Mouse (Mus musculus) heart, postnatal 0 days (tissue): ENCODE measurements around the gene Ptprt. TPM values are rescaled to one million over a fixed set of nuclear protein-coding genes. Genes with fewer than 3 reads are reported as not detected.

Source experiments
- ATAC-seq: fragments of 200-750 bp; cut with Nextera tagmentation; 2 replicates; pipeline ENCODE4 v1.8.0; 2017; ENCODE audit warnings: low read depth, moderate number of reproducible peaks, moderate library complexity; ENCODE audit not compliant: insufficient read depth
- DNase-seq: peaks from one replicate; pipeline ENCODE4 v3.0.0-alpha.2; 2016; ENCODE audit warnings: low spot score
- H3K27ac ChIP-seq: fragments of 300-500 bp; sonication (generic); 2 replicates; pipeline ENCODE4 v1.5.1; 2014; ENCODE audit warnings: low read depth, mild to moderate bottlenecking
- H3K27me3 ChIP-seq: fragments of 300-500 bp; sonication (generic); 2 replicates; pipeline ENCODE4 v1.6.1; 2014; ENCODE audit warnings: low read length, mixed read lengths; ENCODE audit not compliant: control insufficient read depth, insufficient read depth
- H3K36me3 ChIP-seq: fragments of 300-500 bp; sonication (generic); replicated peaks from 2 replicates; pipeline ENCODE4 v1.6.1; 2014; ENCODE audit warnings: low read length, mixed read lengths; ENCODE audit not compliant: control insufficient read depth, insufficient read depth
- H3K4me1 ChIP-seq: fragments of 300-500 bp; sonication (generic); 2 replicates; pipeline ENCODE4 v1.6.1; 2014; ENCODE audit warnings: antibody characterized with exemption; ENCODE audit not compliant: control insufficient read depth, insufficient read depth
- H3K4me2 ChIP-seq: fragments of 300-500 bp; sonication (generic); 2 replicates; pipeline ENCODE4 v1.6.1; 2014; ENCODE audit warnings: low read depth, mild to moderate bottlenecking, low read length, moderate library complexity
- H3K4me3 ChIP-seq: fragments of 300-500 bp; sonication (generic); 2 replicates; pipeline ENCODE4 v1.5.1; 2014; ENCODE audit warnings: low read depth, low read length
- H3K9ac ChIP-seq: fragments of 300-500 bp; sonication (generic); replicated peaks from 2 replicates; pipeline ENCODE4 v1.6.1; 2014; ENCODE audit warnings: low read depth, low read length, mixed read lengths
- H3K9me3 ChIP-seq: fragments of 300-500 bp; sonication (generic); replicated peaks from 2 replicates; pipeline ENCODE4 v1.6.1; 2016; ENCODE audit warnings: low read length; ENCODE audit not compliant: control insufficient read depth
- CTCF ChIP-seq: IDR thresholded peaks from 2 replicates; pipeline ENCODE4 v1.5.1; 2016; ENCODE audit warnings: antibody characterized with exemption, control low read depth, low read depth
- EP300 ChIP-seq: IDR thresholded peaks from 2 replicates; pipeline ENCODE4 v1.6.1; 2016; ENCODE audit warnings: antibody characterized with exemption, low read depth
- WGBS: fragments of 180-500 bp; shearing (Covaris S2); extraction: QIAGEN DNeasy Blood & Tissue Kit; methylation state at CpG from one replicate; pipeline ENCODE4 v1.1.7; 2014; 5-methylcytosine and 5-hydroxymethylcytosine counted together
- polyA plus RNA-seq: library from polyadenylated mRNA; unstranded; fragments of >200 nt; fragmentation: Nextera tagmentation; extraction: Ambion mirVana; gene quantifications from 2 replicates; pipeline ENCODE4 v1.2.1, GENCODE M21; 2015
- total RNA-seq: library from RNA; depleted of rRNA; stranded (reverse); fragments of >200 nt; gene quantifications from 2 replicates; pipeline ENCODE4 v1.2.3, GENCODE M21; 2014; ENCODE audit warnings: low replicate concordance

Ptprt gene
- total and polyA plus RNA-seq, 2 experiments from 2014 or later, result 0.08 to 0.55 TPM

- ATAC-seq, result no peak
- WGBS, result 76% methylated on average over 4 of the region's 4 CpGs
These were observed 412.7 kb downstream of the Ptprt start for GRCm38 (mm10) chr2:162248296-162248695.

GRCm38 (mm10) chr2:162222476-162222875 lies 438.5 kb downstream of the Ptprt start:
- Histone ChIP-seq H3K36me3 (no peaks in the 10 kb centered on the region), H3K4me2 (no peak overlapping the region), H3K27ac (no peak overlapping the region), H3K9ac (no peak overlapping the region), H3K27me3 (no peaks in the 10 kb centered on the region), H3K4me3 (no peak overlapping the region), H3K4me1 (no peaks in the 10 kb centered on the region), H3K9me3 (no peaks in the 10 kb centered on the region)
- no peak for TF ChIP-seq CTCF
- no peak for TF ChIP-seq EP300
- ATAC-seq (no peak), DNase-seq (no peak)
- WGBS, result 21% methylated on average over 1 of the region's 1 CpGs

More at GRCm38 (mm10) chr2:162248296-162248695, 412.7 kb downstream of the Ptprt start:
- Histone ChIP-seq H3K27me3 (no peaks in the 10 kb centered on the region), H3K36me3 (no peaks in the 10 kb centered on the region), H3K4me3 (no peak overlapping the region), H3K27ac (no peak overlapping the region), H3K4me1 (no peaks in the 10 kb centered on the region), H3K4me2 (no peak overlapping the region), H3K9ac (no peak overlapping the region), H3K9me3 (no peaks in the 10 kb centered on the region)
- TF ChIP-seq CTCF (no peak), EP300 (no peak)
- no peak for DNase-seq

- Histone ChIP-seq H3K4me1 (peaks cover 4% of the 10 kb centered on the region; the same call in 1 of the 2 replicates), H3K36me3 (no peaks in the 10 kb centered on the region), H3K27ac (no peak overlapping the region), H3K27me3 (no peaks in the 10 kb centered on the region), H3K4me3 (no peak overlapping the region), H3K4me2 (no peak overlapping the region), H3K9ac (no peak overlapping the region), H3K9me3 (no peaks in the 10 kb centered on the region)
- TF ChIP-seq CTCF (no peak), EP300 (no peak)
- ATAC-seq (no peak), DNase-seq (no peak)
These were observed 440.4 kb downstream of the Ptprt start for GRCm38 (mm10) chr2:162220586-162220985.

- no peak for DNase-seq
- Histone ChIP-seq H3K4me3 (no peak overlapping the region), H3K4me1 (peaks cover 4% of the 10 kb centered on the region; the same call in 1 of the 2 replicates), H3K27ac (no peak overlapping the region), H3K27me3 (no peaks in the 10 kb centered on the region), H3K4me2 (no peak overlapping the region), H3K9me3 (no peaks in the 10 kb centered on the region), H3K36me3 (no peaks in the 10 kb centered on the region), H3K9ac (no peak overlapping the region)
- TF ChIP-seq CTCF (no peak), EP300 (no peak)
- no peak for ATAC-seq
- 83% methylated on average over 4 of the region's 4 CpGs for WGBS
These were observed 441.4 kb downstream of the Ptprt start for GRCm38 (mm10) chr2:162219507-162219906.

- H3K27me3 ChIP-seq, result no peaks in the 10 kb centered on the region
- H3K36me3 ChIP-seq, result no peaks in the 10 kb centered on the region
- 74% methylated on average over 5 of the region's 5 CpGs for WGBS
- no peak for DNase-seq
- no peak overlapping the region for H3K4me2 ChIP-seq
- no peak for ATAC-seq
- no peak overlapping the region for H3K4me3 ChIP-seq
- peaks cover 4% of the 10 kb centered on the region; the same call in 1 of the 2 replicates for H3K4me1 ChIP-seq
- TF ChIP-seq EP300 (no peak), CTCF (no peak)
- no peak overlapping the region for H3K27ac ChIP-seq
- H3K9me3 ChIP-seq, result no peaks in the 10 kb centered on the region
- H3K9ac ChIP-seq, result no peak overlapping the region
These were observed 443.1 kb downstream of the Ptprt start for GRCm38 (mm10) chr2:162217896-162218295.

- Histone ChIP-seq H3K4me1 (peaks cover 9% of the 10 kb centered on the region; the same call in 1 of the 2 replicates), H3K4me2 (no peak overlapping the region), H3K36me3 (no peaks in the 10 kb centered on the region), H3K27me3 (no peaks in the 10 kb centered on the region), H3K9ac (no peak overlapping the region), H3K9me3 (no peaks in the 10 kb centered on the region), H3K27ac (no peak overlapping the region), H3K4me3 (no peak overlapping the region)
- 39% methylated on average over 2 of the region's 2 CpGs for WGBS
- no peak for ATAC-seq
- no peak for DNase-seq
- TF ChIP-seq CTCF (no peak), EP300 (no peak)
These were observed 448.6 kb downstream of the Ptprt start for GRCm38 (mm10) chr2:162212397-162212796.
